Mouse (Mus musculus) embryonic fibroblast, embryonic 13.5 days (primary cell): ENCODE results near the gene Cdc37.

ENCODE experiments used
- CTCF ChIP-seq: IDR thresholded peaks from 2 replicates; pipeline ENCODE4 v1.5.1; 2011; ENCODE audit warnings: mild to moderate bottlenecking, control low read depth, low read length, moderate library complexity, borderline replicate concordance; ENCODE audit not compliant: insufficient read depth
- POLR2A ChIP-seq: IDR thresholded peaks from 2 replicates; pipeline ENCODE4 v1.6.1; 2011; ENCODE audit warnings: low read depth, mild to moderate bottlenecking, control low read depth, low read length, moderate library complexity

DNA sequence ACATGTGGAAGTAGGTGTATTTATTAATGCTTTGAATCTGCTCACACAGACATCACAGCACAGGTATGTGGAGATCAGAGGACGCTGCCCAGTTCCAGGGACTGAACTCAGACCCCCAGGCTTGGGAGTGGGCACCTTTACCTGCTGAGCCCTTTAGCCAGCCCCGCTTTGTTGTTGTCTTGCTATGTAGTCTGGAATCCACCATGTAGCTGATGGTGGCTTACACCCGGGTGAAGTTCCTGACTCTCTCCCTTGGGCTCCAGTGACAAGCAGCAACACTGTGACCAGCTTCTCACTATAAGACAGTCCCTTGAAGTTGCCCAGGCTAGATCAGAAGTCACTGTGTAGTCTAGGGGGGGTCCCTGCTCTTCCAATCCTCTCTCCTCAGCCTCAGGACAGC, 5.4 kb downstream of the Cdc37 start:
- TF ChIP-seq CTCF (no peak), POLR2A (no peak)
